Mouse (Mus musculus): Measurements from ENCODE around the gene Prkab2. TPM values are rescaled to one million over a fixed set of nuclear protein-coding genes. Genes with fewer than 3 reads are reported as not detected.

The Prkab2 gene
- polyA plus RNA-seq, 1 experiment: 2.2 TPM

- peaks cover 32% of the 10 kb centered on the region for H3K27me3 ChIP-seq (replicated peaks)
- no peaks in the 10 kb centered on the region for H3K9me3 ChIP-seq
- H3K4me3 ChIP-seq (replicated peaks): no peak overlapping the region
- H3K4me1 ChIP-seq: no peaks in the 10 kb centered on the region
- no peaks in the 10 kb centered on the region for H3K36me3 ChIP-seq (replicated peaks; ENCODE audit: low read length)
- TF ChIP-seq GATA1 (IDR thresholded peaks at IDR 0.05; ENCODE audit: borderline replicate concordance, low read length): no peak
- TF ChIP-seq FLI1 (IDR thresholded peaks at IDR 0.05; ENCODE audit: low read length): no peak
Observed at GRCm38 (mm10) chr3:97702448-97703080, 44.6 kb downstream of the Prkab2 start.

- Histone ChIP-seq H3K27me3 (replicated peaks) (peaks cover 36% of the 10 kb centered on the region), H3K4me3 (replicated peaks) (no peak overlapping the region), H3K9me3 (no peaks in the 10 kb centered on the region), H3K4me1 (peaks cover 5% of the 10 kb centered on the region), H3K36me3 (replicated peaks; ENCODE audit: low read length) (no peaks in the 10 kb centered on the region)
- TF ChIP-seq FLI1 (IDR thresholded peaks at IDR 0.05; ENCODE audit: low read length) (no peak), GATA1 (IDR thresholded peaks at IDR 0.05; ENCODE audit: borderline replicate concordance, low read length) (no peak)
Observed at GRCm38 (mm10) chr3:97705508-97705907, 47.5 kb downstream of the Prkab2 start.

- TF ChIP-seq FLI1 (IDR thresholded peaks at IDR 0.05; ENCODE audit: low read length) (no peak), GATA1 (IDR thresholded peaks at IDR 0.05; ENCODE audit: borderline replicate concordance, low read length) (no peak)
- H3K9me3 ChIP-seq: no peaks in the 10 kb centered on the region
- H3K4me3 ChIP-seq (replicated peaks): no peak overlapping the region
- H3K27me3 ChIP-seq (replicated peaks): peaks cover 30% of the 10 kb centered on the region
- peaks cover 5% of the 10 kb centered on the region for H3K4me1 ChIP-seq
- no peaks in the 10 kb centered on the region for H3K36me3 ChIP-seq (replicated peaks; ENCODE audit: low read length)
Observed at GRCm38 (mm10) chr3:97706561-97706960, 48.6 kb downstream of the Prkab2 start.

GRCm38 (mm10) chr3:97710134-97710533 lies 52.1 kb downstream of the Prkab2 start:
- no peaks in the 10 kb centered on the region for H3K36me3 ChIP-seq (replicated peaks; ENCODE audit: low read length)
- peaks cover 5% of the 10 kb centered on the region for H3K4me1 ChIP-seq
- peaks cover 21% of the 10 kb centered on the region for H3K27me3 ChIP-seq (replicated peaks)
- H3K9me3 ChIP-seq: peaks cover under 1% of the 10 kb centered on the region
- H3K4me3 ChIP-seq (replicated peaks): no peak overlapping the region
- TF ChIP-seq FLI1 (IDR thresholded peaks at IDR 0.05; ENCODE audit: low read length): no peak
- no peak for TF ChIP-seq GATA1 (IDR thresholded peaks at IDR 0.05; ENCODE audit: borderline replicate concordance, low read length)

GRCm38 (mm10) chr3:97710881-97711280 lies 52.9 kb downstream of the Prkab2 start:
- TF ChIP-seq FLI1 (IDR thresholded peaks at IDR 0.05; ENCODE audit: low read length) (no peak), GATA1 (IDR thresholded peaks at IDR 0.05; ENCODE audit: borderline replicate concordance, low read length) (no peak)

GRCm38 (mm10) chr3:97715922-97716321 lies 57.9 kb downstream of the Prkab2 start:
- Histone ChIP-seq H3K4me3 (replicated peaks) (no peak overlapping the region), H3K4me1 (no peaks in the 10 kb centered on the region), H3K36me3 (replicated peaks; ENCODE audit: low read length) (no peaks in the 10 kb centered on the region), H3K9me3 (peaks cover 9% of the 10 kb centered on the region), H3K27me3 (replicated peaks) (peaks cover 15% of the 10 kb centered on the region)
- no peak for TF ChIP-seq FLI1 (IDR thresholded peaks at IDR 0.05; ENCODE audit: low read length)
- no peak for TF ChIP-seq GATA1 (IDR thresholded peaks at IDR 0.05; ENCODE audit: borderline replicate concordance, low read length)

More at GRCm38 (mm10) chr3:97710881-97711280, 52.9 kb downstream of the Prkab2 start:
- Histone ChIP-seq H3K9me3 (peaks cover 8% of the 10 kb centered on the region), H3K36me3 (replicated peaks; ENCODE audit: low read length) (no peaks in the 10 kb centered on the region), H3K4me3 (replicated peaks) (no peak overlapping the region), H3K27me3 (replicated peaks) (peaks cover 21% of the 10 kb centered on the region), H3K4me1 (peaks cover 5% of the 10 kb centered on the region)

GRCm38 (mm10) chr3:97719116-97719515 lies 61.1 kb downstream of the Prkab2 start:
- H3K4me3 ChIP-seq (replicated peaks): no peak overlapping the region

More at GRCm38 (mm10) chr3:97719116-97719515, 61.1 kb downstream of the Prkab2 start:
- H3K27me3 ChIP-seq (replicated peaks): peaks cover 17% of the 10 kb centered on the region
- TF ChIP-seq FLI1 (IDR thresholded peaks at IDR 0.05; ENCODE audit: low read length): no peak
- no peak for TF ChIP-seq GATA1 (IDR thresholded peaks at IDR 0.05; ENCODE audit: borderline replicate concordance, low read length)
- no peaks in the 10 kb centered on the region for H3K4me1 ChIP-seq
- H3K36me3 ChIP-seq (replicated peaks; ENCODE audit: low read length): no peaks in the 10 kb centered on the region
- H3K9me3 ChIP-seq: peaks cover 28% of the 10 kb centered on the region

Other genes starting within 250 kb of the Prkab2 start
- 0.12 TPM in 1 of 2 replicates, not detected in the other for gene Olfr1402, start 236.2 kb upstream of the Prkab2 start, polyA plus RNA-seq (2012; ENCODE audit: insufficient read depth, low replicate concordance)
- gene Chd1l, start 48.0 kb upstream of the Prkab2 start, polyA plus RNA-seq (2012; ENCODE audit: insufficient read depth, low replicate concordance): 3.5 TPM in 1 of 2 replicates, not detected in the other
- 0.96 TPM in 1 of 2 replicates, not detected in the other for gene Fmo5, start 29.4 kb upstream of the Prkab2 start, polyA plus RNA-seq (2012; ENCODE audit: insufficient read depth, low replicate concordance)
- not detected in 2 replicates for gene Gm17651, start 16.5 kb downstream of the Prkab2 start, polyA plus RNA-seq (2012; ENCODE audit: insufficient read depth, low replicate concordance)
- gene Pde4dip, start 230.5 kb downstream of the Prkab2 start, polyA plus RNA-seq (2012; ENCODE audit: insufficient read depth, low replicate concordance): 0.38 TPM in 1 of 2 replicates, not detected in the other
- gene Sec22b, start 243.0 kb downstream of the Prkab2 start, polyA plus RNA-seq (2012; ENCODE audit: insufficient read depth, low replicate concordance): 34.0 and 73.4 TPM in 2 replicates

Measured in megakaryocyte, embryonic 14.5 days (primary cell).